Mouse (Mus musculus) lung, embryonic 16.5 days (tissue): ENCODE data around the gene Mansc1. TPM values are rescaled to one million over a fixed set of nuclear protein-coding genes. Genes with fewer than 3 reads are reported as not detected.

Experiments used
- ATAC-seq: fragments of 200-750 bp; cut with Nextera tagmentation; 2 replicates; pipeline ENCODE4 v1.8.0; 2017; ENCODE audit warnings: low read depth, mild to moderate bottlenecking, moderate library complexity
- H3K27ac ChIP-seq: fragments of 300-500 bp; sonication (generic); 2 replicates; pipeline ENCODE4 v1.5.1; 2014; ENCODE audit warnings: mild to moderate bottlenecking, control low read depth, low read length
- H3K27me3 ChIP-seq: fragments of 300-500 bp; sonication (generic); 2 replicates; pipeline ENCODE4 v1.6.1; 2014; ENCODE audit warnings: low read depth, low read length, mixed read lengths; ENCODE audit not compliant: control insufficient read depth, insufficient read depth
- H3K36me3 ChIP-seq: fragments of 300-500 bp; sonication (generic); 2 replicates; pipeline ENCODE4 v1.6.1; 2014; ENCODE audit warnings: low read length; ENCODE audit not compliant: control insufficient read depth, insufficient read depth
- H3K4me1 ChIP-seq: fragments of 300-500 bp; sonication (generic); replicated peaks from 2 replicates; pipeline ENCODE4 v1.6.1; 2014; ENCODE audit warnings: low read length, mixed read lengths; ENCODE audit not compliant: control insufficient read depth, insufficient read depth
- H3K4me2 ChIP-seq: fragments of 300-500 bp; sonication (generic); 2 replicates; pipeline ENCODE4 v1.6.1; 2014; ENCODE audit warnings: low read depth, low read length, control low read depth
- H3K4me3 ChIP-seq: fragments of 300-500 bp; sonication (generic); 2 replicates; pipeline ENCODE4 v1.5.1; 2014; ENCODE audit warnings: mild to moderate bottlenecking, low read length, control low read depth
- H3K9ac ChIP-seq: fragments of 300-500 bp; sonication (generic); 2 replicates; pipeline ENCODE4 v1.6.1; 2014; ENCODE audit warnings: low read length, control low read depth
- H3K9me3 ChIP-seq: fragments of 300-500 bp; sonication (generic); 2 replicates; pipeline ENCODE4 v1.6.1; 2016; ENCODE audit warnings: low read length; ENCODE audit not compliant: control insufficient read depth
- WGBS: fragments of 180-500 bp; shearing (Covaris S2); extraction: QIAGEN DNeasy Blood & Tissue Kit; methylation state at CpG from one replicate; pipeline ENCODE4 v1.1.7; 2014; 5-methylcytosine and 5-hydroxymethylcytosine counted together
- polyA plus RNA-seq: library from polyadenylated mRNA; unstranded; fragments of >200 nt; fragmentation: Nextera tagmentation; extraction: Ambion mirVana; gene quantifications from 2 replicates; pipeline ENCODE4 v1.2.1, GENCODE M21; 2015

Mansc1 gene
- polyA plus RNA-seq, 1 experiment from 2014 or later, result 9.8 TPM

DNA sequence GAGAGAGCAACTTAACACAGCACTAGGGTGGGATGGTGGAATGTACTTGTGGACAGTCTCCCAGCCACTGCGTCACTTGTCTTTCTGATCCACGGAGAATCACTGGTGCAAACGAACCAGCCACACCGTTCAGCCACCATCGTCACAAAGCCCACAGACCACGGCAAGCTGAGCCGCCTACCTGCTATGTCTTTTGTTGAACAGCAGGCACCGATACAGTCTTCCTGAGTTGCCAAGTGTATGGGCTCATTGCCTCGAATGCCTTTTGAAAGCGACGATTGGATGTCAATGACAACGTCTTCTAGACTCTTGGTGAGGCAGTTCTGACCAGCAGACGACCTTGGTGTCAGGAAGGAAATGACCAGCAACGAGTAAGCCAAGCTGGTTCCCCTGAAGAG, 10.7 kb downstream of the Mansc1 start:
- no peak overlapping the region for H3K9ac ChIP-seq
- H3K27ac ChIP-seq, result 0 out of 2 replicates have a peak overlapping the region, but pooled peaks have one; percentile 10
- no peak overlapping the region for H3K4me3 ChIP-seq
- ATAC-seq, result no peak
- 68% methylated on average over 14 of the region's 14 CpGs for WGBS
- no peaks in the 10 kb centered on the region; the same call in 1 of the 2 replicates for H3K36me3 ChIP-seq
- no peak overlapping the region for H3K4me2 ChIP-seq
- H3K4me1 ChIP-seq, result peaks cover 3% of the 10 kb centered on the region; the same call in 1 of the 2 replicates
- H3K9me3 ChIP-seq, result no peaks in the 10 kb centered on the region
- no peaks in the 10 kb centered on the region for H3K27me3 ChIP-seq

GRCm38 (mm10) chr6:134620846-134621551, 11.3 kb downstream of the Mansc1 start:
- H3K4me1 ChIP-seq, result peaks cover 3% of the 10 kb centered on the region; the same call in 1 of the 2 replicates
- ATAC-seq, result no peak
- peak overlapping the region; percentile 46 for H3K27ac ChIP-seq

GRCm38 (mm10) chr6:134620129-134620528, 12.2 kb downstream of the Mansc1 start:
- H3K9me3 ChIP-seq, result no peaks in the 10 kb centered on the region
- WGBS, result 61% methylated on average over 3 of the region's 3 CpGs
- H3K36me3 ChIP-seq, result no peaks in the 10 kb centered on the region; the same call in 1 of the 2 replicates
- H3K4me3 ChIP-seq, result no peak overlapping the region
- peaks cover 5% of the 10 kb centered on the region; the same call in 1 of the 2 replicates for H3K4me1 ChIP-seq
- peak overlapping the region; percentile 46 for H3K27ac ChIP-seq
- H3K4me2 ChIP-seq, result no peak overlapping the region
- H3K9ac ChIP-seq, result no peak overlapping the region
- 0 out of 2 replicates have a peak, but pooled peaks have one; percentile 37 for ATAC-seq
- H3K27me3 ChIP-seq, result no peaks in the 10 kb centered on the region

More at GRCm38 (mm10) chr6:134620846-134621551, 11.3 kb downstream of the Mansc1 start:
- no peaks in the 10 kb centered on the region; the same call in 1 of the 2 replicates for H3K36me3 ChIP-seq
- WGBS, result 63% methylated on average over 6 of the region's 6 CpGs
- no peaks in the 10 kb centered on the region for H3K27me3 ChIP-seq
- no peak overlapping the region for H3K4me2 ChIP-seq
- no peak overlapping the region for H3K9ac ChIP-seq
- H3K4me3 ChIP-seq, result no peak overlapping the region
- no peaks in the 10 kb centered on the region for H3K9me3 ChIP-seq

DNA sequence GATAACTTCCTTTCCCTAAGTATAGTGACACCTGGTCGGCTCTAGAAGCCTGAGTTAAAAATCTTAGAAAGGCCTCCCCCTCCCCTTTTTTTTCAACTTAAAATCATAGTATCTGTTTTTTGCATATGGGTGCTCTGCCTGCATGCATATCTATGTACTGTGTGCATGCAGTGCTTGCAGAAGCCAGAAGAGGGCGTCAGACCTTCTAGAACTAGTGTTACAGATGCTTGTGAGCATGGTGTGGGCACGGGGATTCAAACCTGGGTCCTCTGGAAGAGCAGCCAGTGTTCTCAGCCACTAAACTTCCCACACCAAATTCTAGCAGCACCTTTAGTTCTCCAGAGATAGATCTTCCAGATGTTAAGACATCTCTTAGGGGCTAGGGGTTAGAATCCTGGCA, 14.7 kb downstream of the Mansc1 start:
- Histone ChIP-seq H3K27me3 (no peaks in the 10 kb centered on the region), H3K4me3 (no peak overlapping the region), H3K4me1 (peaks cover 11% of the 10 kb centered on the region; the same call in 1 of the 2 replicates), H3K27ac (no peak overlapping the region), H3K9me3 (no peaks in the 10 kb centered on the region), H3K4me2 (no peak overlapping the region), H3K36me3 (no peaks in the 10 kb centered on the region; the same call in 1 of the 2 replicates), H3K9ac (no peak overlapping the region)
- ATAC-seq, result no peak
- 44% methylated on average over 3 of the region's 3 CpGs for WGBS

- no peak overlapping the region for H3K9ac ChIP-seq
- H3K4me2 ChIP-seq, result peak overlapping the region; percentile 53
- WGBS, result 3% methylated on average over 16 of the region's 16 CpGs
- ATAC-seq, result peak; percentile 82
- H3K4me1 ChIP-seq, result peaks cover 11% of the 10 kb centered on the region; the same call in 1 of the 2 replicates
- H3K27me3 ChIP-seq, result no peaks in the 10 kb centered on the region
- no peaks in the 10 kb centered on the region for H3K36me3 ChIP-seq
- no peaks in the 10 kb centered on the region for H3K9me3 ChIP-seq
- H3K27ac ChIP-seq, result peak overlapping the region; percentile 9; the same call in 1 of the 2 replicates
- H3K4me3 ChIP-seq, result peak overlapping the region; percentile 31
Observed at GRCm38 (mm10) chr6:134614723-134615648, 17.3 kb downstream of the Mansc1 start.

- no peaks in the 10 kb centered on the region for H3K36me3 ChIP-seq
- peak; percentile 44; the same call in 1 of the 2 replicates for ATAC-seq
- no peak overlapping the region for H3K4me3 ChIP-seq
- WGBS, result 28% methylated on average over 4 of the region's 4 CpGs
- H3K4me2 ChIP-seq, result peak overlapping the region; percentile 53
- H3K9me3 ChIP-seq, result no peaks in the 10 kb centered on the region
- H3K4me1 ChIP-seq, result peaks cover 11% of the 10 kb centered on the region; the same call in 1 of the 2 replicates
- H3K9ac ChIP-seq, result no peak overlapping the region
- no peak overlapping the region for H3K27ac ChIP-seq
- H3K27me3 ChIP-seq, result no peaks in the 10 kb centered on the region
Observed at GRCm38 (mm10) chr6:134614322-134614721, 18.0 kb downstream of the Mansc1 start.

DNA sequence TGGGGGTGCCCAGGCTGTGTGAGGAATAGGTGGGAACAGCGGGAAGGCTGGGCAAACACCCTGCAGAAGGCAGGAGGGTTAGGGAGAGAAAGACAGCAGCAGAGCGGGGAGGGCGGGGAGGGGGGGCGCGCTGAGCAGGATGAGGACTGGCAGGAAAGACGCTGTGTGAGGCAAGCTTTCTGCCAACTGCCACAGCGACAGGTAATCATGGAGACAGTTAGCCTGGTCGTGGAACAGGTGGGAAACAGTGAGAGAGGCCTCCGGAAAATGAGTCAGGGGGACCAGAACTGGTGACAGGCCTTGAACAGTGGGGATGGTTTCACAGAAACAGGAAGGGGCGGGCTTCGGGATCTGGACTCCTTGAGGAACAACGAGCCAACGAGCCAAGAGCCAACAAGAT, 20.4 kb downstream of the Mansc1 start:
- Histone ChIP-seq H3K27me3 (no peaks in the 10 kb centered on the region), H3K9ac (no peak overlapping the region)
- 49% methylated on average over 13 of the region's 13 CpGs for WGBS

DNA sequence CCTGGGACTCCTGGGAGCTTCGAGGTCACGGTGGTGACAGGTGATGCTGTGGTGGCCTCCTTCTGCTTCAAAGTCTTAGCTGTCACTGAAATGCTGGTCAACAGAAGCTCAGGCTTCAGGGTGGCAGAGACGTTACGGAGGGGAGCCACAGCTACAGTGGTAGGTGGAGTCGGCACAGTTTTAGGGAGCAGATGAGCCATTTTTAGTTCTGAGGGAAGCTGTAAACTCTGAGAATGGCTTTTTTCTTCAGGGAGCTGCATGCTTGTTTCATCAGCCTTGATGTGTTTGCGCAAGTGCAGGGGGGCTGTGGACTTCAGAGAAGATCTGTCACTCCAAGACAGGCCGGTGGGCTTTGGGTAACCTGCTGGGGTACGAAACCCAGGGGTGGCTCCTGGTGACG, 21.9 kb downstream of the Mansc1 start:
- H3K27ac ChIP-seq, result no peak overlapping the region

More for the DNA sequence above, 20.4 kb downstream of the Mansc1 start:
- Histone ChIP-seq H3K4me1 (peaks cover 14% of the 10 kb centered on the region), H3K4me2 (no peak overlapping the region), H3K36me3 (no peaks in the 10 kb centered on the region), H3K9me3 (no peaks in the 10 kb centered on the region), H3K27ac (no peak overlapping the region), H3K4me3 (no peak overlapping the region)
- no peak for ATAC-seq

More for the DNA sequence above, 21.9 kb downstream of the Mansc1 start:
- WGBS, result 78% methylated on average over 9 of the region's 9 CpGs
- Histone ChIP-seq H3K4me3 (no peak overlapping the region), H3K4me1 (peaks cover 21% of the 10 kb centered on the region), H3K27me3 (no peaks in the 10 kb centered on the region), H3K9me3 (no peaks in the 10 kb centered on the region), H3K36me3 (no peaks in the 10 kb centered on the region), H3K4me2 (no peak overlapping the region), H3K9ac (no peak overlapping the region)
- ATAC-seq, result no peak
